Mouse (Mus musculus): ENCODE measurements around the gene 4930404N11Rik. TPM values are rescaled to one million over a fixed set of nuclear protein-coding genes. Genes with fewer than 3 reads are reported as not detected.

The 4930404N11Rik gene
- polyA plus RNA-seq, 1 experiment: 7.8 TPM

DNA sequence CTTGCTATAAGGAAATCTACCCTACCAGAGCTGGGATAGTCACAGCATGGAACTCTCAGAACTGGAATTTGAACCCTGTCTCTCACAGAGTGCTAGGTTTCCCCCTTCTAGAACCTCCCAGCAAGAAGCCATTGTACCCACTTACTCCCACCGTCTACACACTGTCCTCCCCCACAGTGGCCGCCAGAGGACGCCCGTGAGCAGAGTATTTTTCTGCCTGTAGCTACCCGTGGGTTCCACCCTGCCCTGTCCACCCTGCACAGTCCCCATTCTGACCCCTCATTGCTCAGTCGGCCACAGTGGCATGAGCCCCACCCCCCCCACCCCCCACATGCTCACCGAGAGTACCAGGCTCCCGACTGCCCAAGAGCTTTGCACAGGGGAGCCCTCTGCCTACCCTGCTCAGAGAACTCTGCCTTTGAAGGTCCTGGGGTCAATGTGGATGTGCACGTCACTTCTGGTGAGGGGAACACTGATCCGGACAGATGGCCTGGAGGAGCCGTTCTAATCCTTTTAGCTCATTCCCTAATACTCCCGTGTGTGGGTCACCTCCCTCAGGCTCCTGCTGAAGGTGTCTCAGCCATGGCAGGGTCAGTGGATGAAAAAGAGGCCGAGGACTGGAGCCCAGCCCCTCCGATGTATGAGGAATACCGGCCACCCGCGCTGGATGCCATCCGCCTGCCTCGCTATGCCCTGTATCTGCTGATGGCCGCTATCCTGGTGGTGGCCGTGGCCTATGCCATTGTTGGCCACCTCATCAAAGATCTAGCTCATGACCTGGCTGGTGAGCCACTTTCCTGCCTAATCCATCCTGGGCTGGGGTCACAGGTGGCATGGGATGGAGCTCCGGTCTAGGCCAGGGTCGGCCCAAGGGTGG lies 24.4 kb upstream of the 4930404N11Rik start:
- H3K4me3 ChIP-seq (ENCODE audit: extremely low read depth, insufficient read depth, insufficient read length): no peak overlapping the region
- no peaks in the 10 kb centered on the region for H3K27me3 ChIP-seq (ENCODE audit: control insufficient read depth, insufficient read depth, low read length)
- peaks cover 14% of the 10 kb centered on the region for H3K36me3 ChIP-seq (ENCODE audit: control insufficient read depth, insufficient read depth, low read length)
- DNase-seq (ENCODE audit: low read depth in 1 of 2, low spot score in 2 of 2): peak in 1 of 2 experiments; percentile 66
- H3K27ac ChIP-seq (ENCODE audit: insufficient read depth, low read length): no peak overlapping the region
- peak; percentile 90 for TF ChIP-seq CTCF (IDR thresholded peaks at IDR 0.05; ENCODE audit: extremely low read depth, insufficient read depth, insufficient read length, insufficient replicate concordance)
- TF ChIP-seq POLR2A (IDR thresholded peaks at IDR 0.05; ENCODE audit: low read depth, low read length): no peak
- 58% methylated on average over 23 of the region's 23 CpGs for WGBS
- peaks cover 17% of the 10 kb centered on the region; the same call in 1 of the 2 replicates for H3K4me1 ChIP-seq (ENCODE audit: control insufficient read depth, insufficient read depth, insufficient read length)

GRCm38 (mm10) chr10:81389373-81389772 lies 23.8 kb upstream of the 4930404N11Rik start:
- H3K4me1 ChIP-seq (ENCODE audit: control insufficient read depth, insufficient read depth, insufficient read length): peaks cover 19% of the 10 kb centered on the region; the same call in 1 of the 2 replicates
- DNase-seq (ENCODE audit: low read depth in 1 of 2, low spot score in 2 of 2): no peak
- 88% methylated on average over 3 of the region's 3 CpGs for WGBS
- no peak overlapping the region for H3K27ac ChIP-seq (ENCODE audit: insufficient read depth, low read length)
- H3K4me3 ChIP-seq (ENCODE audit: extremely low read depth, insufficient read depth, insufficient read length): no peak overlapping the region
- TF ChIP-seq CTCF (IDR thresholded peaks at IDR 0.05; ENCODE audit: extremely low read depth, insufficient read depth, insufficient read length, insufficient replicate concordance): no peak
- TF ChIP-seq POLR2A (IDR thresholded peaks at IDR 0.05; ENCODE audit: low read depth, low read length): no peak
- no peaks in the 10 kb centered on the region for H3K27me3 ChIP-seq (ENCODE audit: control insufficient read depth, insufficient read depth, low read length)
- peaks cover 14% of the 10 kb centered on the region for H3K36me3 ChIP-seq (ENCODE audit: control insufficient read depth, insufficient read depth, low read length)

DNA sequence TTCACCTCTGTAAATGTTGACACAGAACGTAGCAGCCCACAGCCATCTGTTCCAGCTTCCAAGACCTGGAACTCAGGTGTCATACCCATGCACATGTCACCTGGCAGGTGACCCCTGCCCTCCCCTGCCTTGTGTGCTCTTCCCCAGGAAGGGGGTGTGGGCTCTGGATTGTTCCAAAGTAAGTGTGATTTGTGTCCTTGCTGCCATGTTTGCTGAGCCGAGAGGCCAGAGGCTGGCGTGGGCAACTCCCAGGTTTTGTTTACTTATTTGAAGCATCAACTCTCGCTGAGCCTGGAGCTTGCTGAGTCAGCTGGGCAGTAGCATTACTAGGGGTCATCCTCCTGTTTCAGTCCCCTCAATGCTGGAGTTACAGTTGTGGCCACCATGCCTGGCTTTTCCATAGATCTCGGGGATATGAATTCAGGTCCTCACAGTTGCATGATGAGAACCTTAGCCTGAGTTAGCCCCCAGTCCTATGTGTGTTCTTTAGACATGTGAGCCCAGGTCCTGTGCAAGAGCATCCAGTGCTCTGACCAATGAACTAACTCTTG lies 23.0 kb upstream of the 4930404N11Rik start, which contains the start of gene Gm48552:
Gm48552 (plus strand) TSS at position 501 of the 551 bp plus-strand sequence.
- Histone ChIP-seq H3K4me1 (ENCODE audit: control insufficient read depth, insufficient read depth, insufficient read length) (peaks cover 16% of the 10 kb centered on the region; the same call in 1 of the 2 replicates), H3K36me3 (ENCODE audit: control insufficient read depth, insufficient read depth, low read length) (peaks cover 14% of the 10 kb centered on the region), H3K27me3 (ENCODE audit: control insufficient read depth, insufficient read depth, low read length) (no peaks in the 10 kb centered on the region), H3K4me3 (ENCODE audit: extremely low read depth, insufficient read depth, insufficient read length) (no peak within 1 kb of the TSS), H3K27ac (ENCODE audit: insufficient read depth, low read length) (no peak within 1 kb of the TSS)
- WGBS: 92% methylated on average over 5 of the region's 5 CpGs
- DNase-seq (ENCODE audit: low read depth in 1 of 2, low spot score in 2 of 2): no peak
- TF ChIP-seq CTCF (IDR thresholded peaks at IDR 0.05; ENCODE audit: extremely low read depth, insufficient read depth, insufficient read length, insufficient replicate concordance) (no peak), POLR2A (IDR thresholded peaks at IDR 0.05; ENCODE audit: low read depth, low read length) (no peak)

- peaks cover 14% of the 10 kb centered on the region for H3K36me3 ChIP-seq (ENCODE audit: control insufficient read depth, insufficient read depth, low read length)
- no peak overlapping the region for H3K27ac ChIP-seq (ENCODE audit: insufficient read depth, low read length)
- TF ChIP-seq POLR2A (IDR thresholded peaks at IDR 0.05; ENCODE audit: low read depth, low read length) (no peak), CTCF (IDR thresholded peaks at IDR 0.05; ENCODE audit: extremely low read depth, insufficient read depth, insufficient read length, insufficient replicate concordance) (no peak)
- H3K4me1 ChIP-seq (ENCODE audit: control insufficient read depth, insufficient read depth, insufficient read length): peaks cover 9% of the 10 kb centered on the region; the same call in 1 of the 2 replicates
- WGBS: 95% methylated on average over 20 of the region's 20 CpGs
- H3K27me3 ChIP-seq (ENCODE audit: control insufficient read depth, insufficient read depth, low read length): no peaks in the 10 kb centered on the region
- no peak overlapping the region for H3K4me3 ChIP-seq (ENCODE audit: extremely low read depth, insufficient read depth, insufficient read length)
- no peak for DNase-seq (ENCODE audit: low read depth in 1 of 2, low spot score in 2 of 2)
These were observed 22.1 kb upstream of the 4930404N11Rik start for GRCm38 (mm10) chr10:81387716-81388115.

DNA sequence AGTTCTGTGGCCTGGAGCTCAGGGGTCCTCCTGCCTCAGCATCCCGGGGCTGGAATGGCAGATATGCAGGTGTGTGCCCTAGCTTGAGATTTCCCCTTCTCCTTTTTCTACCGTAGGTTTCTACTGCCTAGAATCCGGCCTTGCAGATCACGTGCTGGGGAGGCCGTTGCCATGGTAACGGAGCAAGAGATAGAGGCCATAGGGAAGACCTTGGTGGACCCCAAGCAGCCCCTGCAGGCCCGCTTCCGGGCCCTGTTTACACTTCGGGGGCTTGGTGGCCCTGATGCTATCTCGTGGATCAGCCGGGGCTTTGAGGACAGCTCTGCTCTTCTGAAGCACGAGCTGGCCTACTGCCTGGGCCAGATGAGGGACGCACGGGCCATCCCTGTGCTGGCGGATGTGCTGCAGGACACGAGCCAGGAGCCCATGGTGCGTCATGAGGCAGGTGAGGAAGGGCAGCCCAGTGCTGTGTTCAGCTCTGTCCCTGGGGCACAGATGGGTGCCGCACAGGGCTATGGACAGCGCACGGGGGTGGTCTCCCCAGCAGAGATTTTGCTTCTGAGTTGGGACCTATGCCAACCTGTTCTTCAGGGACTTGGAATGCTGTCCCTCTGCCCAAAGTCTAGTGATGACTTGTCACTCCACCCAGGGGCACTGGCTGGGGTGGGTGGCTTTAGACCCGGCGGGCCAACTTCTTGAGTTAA lies 20.1 kb upstream of the 4930404N11Rik start:
- Histone ChIP-seq H3K27ac (ENCODE audit: insufficient read depth, low read length) (no peak overlapping the region), H3K4me1 (ENCODE audit: control insufficient read depth, insufficient read depth, insufficient read length) (peaks cover 7% of the 10 kb centered on the region; the same call in 1 of the 2 replicates), H3K27me3 (ENCODE audit: control insufficient read depth, insufficient read depth, low read length) (no peaks in the 10 kb centered on the region), H3K4me3 (ENCODE audit: extremely low read depth, insufficient read depth, insufficient read length) (no peak overlapping the region), H3K36me3 (ENCODE audit: control insufficient read depth, insufficient read depth, low read length) (peaks cover 14% of the 10 kb centered on the region)
- WGBS: 82% methylated on average over 22 of the region's 22 CpGs
- TF ChIP-seq POLR2A (IDR thresholded peaks at IDR 0.05; ENCODE audit: low read depth, low read length): no peak
- no peak for TF ChIP-seq CTCF (IDR thresholded peaks at IDR 0.05; ENCODE audit: extremely low read depth, insufficient read depth, insufficient read length, insufficient replicate concordance)
- no peak for DNase-seq (ENCODE audit: low read depth in 1 of 2, low spot score in 2 of 2)

GRCm38 (mm10) chr10:81384605-81384982 lies 19.0 kb upstream of the 4930404N11Rik start:
- Histone ChIP-seq H3K36me3 (ENCODE audit: control insufficient read depth, insufficient read depth, low read length) (peaks cover 14% of the 10 kb centered on the region), H3K27me3 (ENCODE audit: control insufficient read depth, insufficient read depth, low read length) (no peaks in the 10 kb centered on the region), H3K27ac (ENCODE audit: insufficient read depth, low read length) (peak overlapping the region; percentile 67), H3K4me1 (ENCODE audit: control insufficient read depth, insufficient read depth, insufficient read length) (peaks cover 7% of the 10 kb centered on the region; the same call in 1 of the 2 replicates), H3K4me3 (ENCODE audit: extremely low read depth, insufficient read depth, insufficient read length) (peak overlapping the region; percentile 69)
- TF ChIP-seq POLR2A (IDR thresholded peaks at IDR 0.05; ENCODE audit: low read depth, low read length) (no peak), CTCF (IDR thresholded peaks at IDR 0.05; ENCODE audit: extremely low read depth, insufficient read depth, insufficient read length, insufficient replicate concordance) (no peak)
- no peak for DNase-seq (ENCODE audit: low read depth in 1 of 2, low spot score in 2 of 2)
- WGBS: under 1% methylated on average over 19 of the region's 19 CpGs

Measured in spleen, adult 2 months (tissue).